Mouse (Mus musculus) heart, postnatal 0 days (tissue): ENCODE measurements around the gene Rps21.

ENCODE experiments used
- CTCF ChIP-seq: IDR thresholded peaks from 2 replicates; pipeline ENCODE4 v1.5.1; 2016; ENCODE audit warnings: antibody characterized with exemption, control low read depth, low read depth
- EP300 ChIP-seq: IDR thresholded peaks from 2 replicates; pipeline ENCODE4 v1.6.1; 2016; ENCODE audit warnings: antibody characterized with exemption, low read depth

GRCm38 (mm10) chr2:180227262-180228059, 29.7 kb upstream of the Rps21 start:
- TF ChIP-seq CTCF (peak; percentile 67), EP300 (no peak)
